Mouse (Mus musculus): ENCODE results near the gene Ddx54. TPM values are rescaled to one million over a fixed set of nuclear protein-coding genes. Genes with fewer than 3 reads are reported as not detected.

Gene Ddx54
- total RNA-seq, 1 experiment from 2014 or later: 50.5 TPM

Other genes starting within 250 kb of the Ddx54 start
- not detected in 2 replicates for gene Lhx5, start 181.0 kb upstream of the Ddx54 start, total RNA-seq (2021)
- 65.0 and 99.0 TPM in 2 replicates for gene Sdsl, start 139.9 kb upstream of the Ddx54 start, total RNA-seq (2021)
- gene Sds, start 136.2 kb upstream of the Ddx54 start, total RNA-seq (2021): 2.9 TPM in 1 of 2 replicates, not detected in the other
- 76.4 and 93.3 TPM in 2 replicates for gene Plbd2, start 109.1 kb upstream of the Ddx54 start, total RNA-seq (2021)
- 34.5 and 55.3 TPM in 2 replicates for gene Slc8b1, start 101.6 kb upstream of the Ddx54 start, total RNA-seq (2021)
- 40.2 and 42.4 TPM in 2 replicates for gene Tpcn1, start 24.1 kb upstream of the Ddx54 start, total RNA-seq (2021)
- gene Iqcd, start 23.7 kb upstream of the Ddx54 start, total RNA-seq (2021): 0.57 and 0.67 TPM in 2 replicates
- gene Rita1, start 150 bp upstream of the Ddx54 start, total RNA-seq (2021): 15.9 and 17.5 TPM in 2 replicates
- gene Cfap73, start 21.5 kb downstream of the Ddx54 start, total RNA-seq (2021): 2.8 and 3.1 TPM in 2 replicates
- 19.6 and 20.0 TPM in 2 replicates for gene Rasal1, start 36.1 kb downstream of the Ddx54 start, total RNA-seq (2021)
- 11.0 and 11.8 TPM in 2 replicates for gene Dtx1, start 99.2 kb downstream of the Ddx54 start, total RNA-seq (2021)
- 0.67 and 0.95 TPM in 2 replicates for gene Oas2, start 137.1 kb downstream of the Ddx54 start, total RNA-seq (2021)
- gene Oas3, start 164.9 kb downstream of the Ddx54 start, total RNA-seq (2021): 0.64 TPM in 1 of 2 replicates, not detected in the other
- gene Oas1e, start 182.8 kb downstream of the Ddx54 start, total RNA-seq (2021): not detected in 2 replicates
- gene Oas1c, start 199.8 kb downstream of the Ddx54 start, total RNA-seq (2021): 1.3 and 1.5 TPM in 2 replicates
- not detected in 2 replicates for gene Oas1f, start 234.6 kb downstream of the Ddx54 start, total RNA-seq (2021)
- not detected in 2 replicates for gene Oas1h, start 248.7 kb downstream of the Ddx54 start, total RNA-seq (2021)